Mouse (Mus musculus) liver, embryonic 14.5 days (tissue): ENCODE measurements around the gene Ush1g. TPM values are rescaled to one million over a fixed set of nuclear protein-coding genes. Genes with fewer than 3 reads are reported as not detected.
A peak's percentile ranks its signal among the peaks of the same experiment; 100 is the strongest.

ENCODE experiments used
- ATAC-seq: fragments of 200-750 bp; cut with Nextera tagmentation; 2 replicates; pipeline ENCODE4 v1.8.0; 2017; ENCODE audit warnings: moderate number of reproducible peaks, mild to moderate bottlenecking, moderate library complexity; ENCODE audit not compliant: insufficient read depth
- DNase-seq, 3 experiments: peaks; one replicate each; pipeline ENCODE4 v3.0.0-alpha.2; 2012 to 2013; ENCODE audit warnings: low read depth in 3 of 3, low spot score in 3 of 3
- H3K27ac ChIP-seq: fragments of 300-500 bp; sonication (generic); 2 replicates; pipeline ENCODE4 v1.5.1; 2014; ENCODE audit warnings: moderate library complexity, mild to moderate bottlenecking, control low read depth, inconsistent platforms
- H3K27me3 ChIP-seq: fragments of 300-500 bp; sonication (generic); 2 replicates; pipeline ENCODE4 v1.6.1; 2014; ENCODE audit warnings: mild to moderate bottlenecking, low read length, moderate library complexity; ENCODE audit not compliant: control insufficient read depth, insufficient read depth
- H3K36me3 ChIP-seq: fragments of 300-500 bp; sonication (generic); replicated peaks from 2 replicates; pipeline ENCODE4 v1.6.1; 2014; ENCODE audit warnings: low read depth; ENCODE audit not compliant: control insufficient read depth, insufficient read depth
- H3K4me1 ChIP-seq, 2 experiments: fragments of 200-500 bp in 1 of 2; fragments of 300-500 bp in 1 of 2; sonication (generic) in 1 of 2; replicated peaks; 2 replicates each; pipeline ENCODE4 v1.6.1; 2012 to 2014; ENCODE audit warnings: antibody characterized with exemption in 1 of 2, inconsistent platforms in 1 of 2, low read length in 1 of 2; ENCODE audit not compliant: control insufficient read depth in 2 of 2, insufficient read depth in 2 of 2
- H3K4me2 ChIP-seq: fragments of 300-500 bp; sonication (generic); 2 replicates; pipeline ENCODE4 v1.6.1; 2014; ENCODE audit warnings: low read depth, mild to moderate bottlenecking, control low read depth, moderate library complexity
- H3K4me3 ChIP-seq, 2 experiments: fragments of 200-500 bp in 1 of 2; fragments of 300-500 bp in 1 of 2; sonication (generic) in 1 of 2; 2 replicates each; pipeline ENCODE4 v1.5.1; 2012 to 2014; ENCODE audit warnings: low read depth in 2 of 2, low read length in 2 of 2, mild to moderate bottlenecking in 2 of 2, control low read depth in 1 of 2, inconsistent platforms in 1 of 2, moderate library complexity in 1 of 2; ENCODE audit not compliant: insufficient read depth in 1 of 2
- H3K9ac ChIP-seq: fragments of 300-500 bp; sonication (generic); replicated peaks from 2 replicates; pipeline ENCODE4 v1.6.1; 2014; ENCODE audit warnings: mild to moderate bottlenecking, control low read depth, moderate library complexity
- H3K9me3 ChIP-seq: fragments of 300-500 bp; sonication (generic); 2 replicates; pipeline ENCODE4 v1.6.1; 2016; ENCODE audit warnings: low read length, mixed read lengths; ENCODE audit not compliant: control insufficient read depth
- CTCF ChIP-seq: IDR thresholded peaks from 2 replicates; pipeline ENCODE4 v1.5.1; 2016; ENCODE audit warnings: antibody characterized with exemption, low read depth, control low read depth
- EP300 ChIP-seq: IDR thresholded peaks from 2 replicates; pipeline ENCODE4 v1.6.1; 2016; ENCODE audit warnings: antibody characterized with exemption, low read depth
- WGBS: fragments of 180-500 bp; shearing (Covaris S2); extraction: QIAGEN DNeasy Blood & Tissue Kit; methylation state at CpG from one replicate; pipeline ENCODE4 v1.1.7; 2014; ENCODE audit not compliant: insufficient replicate concordance; 5-methylcytosine and 5-hydroxymethylcytosine counted together
- polyA plus RNA-seq, 2 experiments: library from polyadenylated mRNA; depleted of rRNA in 1 of 2; stranded (reverse) in 1 of 2; unstranded in 1 of 2; fragments of >200 nt; fragmentation: Nextera tagmentation in 1 of 2; extraction: Ambion mirVana in 1 of 2; gene quantifications; 2 replicates each; pipeline versions ENCODE4 v1.2.1 to v1.2.3; 2012 to 2014

Gene Ush1g
- polyA plus RNA-seq, 2 experiments, result 0.04 to 0.06 TPM

- TF ChIP-seq CTCF (no peak), EP300 (no peak)
- no peak overlapping the region for H3K9ac ChIP-seq
- H3K36me3 ChIP-seq, result no peaks in the 10 kb centered on the region
- no peaks in the 10 kb centered on the region for H3K9me3 ChIP-seq
- peak overlapping the region; percentile 31; the same call in 1 of the 2 replicates for H3K4me2 ChIP-seq
- H3K4me1 ChIP-seq, result no peaks in the 10 kb centered on the region
- ATAC-seq (no peak), DNase-seq (no peak)
- H3K27me3 ChIP-seq, result peaks cover 45% of the 10 kb centered on the region
- WGBS, result 4% methylated on average over 22 of the region's 22 CpGs
- 0 out of 4 replicates have a peak overlapping the region, but pooled peaks of 1 of the 2 experiments have one; percentile 1 for H3K4me3 ChIP-seq
- H3K27ac ChIP-seq, result no peak overlapping the region
Measured at GRCm38 (mm10) chr11:115266400-115266778, 55.5 kb downstream of the Ush1g start.

- no peak overlapping the region for H3K4me2 ChIP-seq
- no peak for DNase-seq
- ATAC-seq, result no peak
- H3K27me3 ChIP-seq, result peaks cover 45% of the 10 kb centered on the region
- TF ChIP-seq CTCF (no peak), EP300 (no peak)
- H3K4me3 ChIP-seq, result no peak overlapping the region
- no peak overlapping the region for H3K9ac ChIP-seq
- no peaks in the 10 kb centered on the region for H3K4me1 ChIP-seq
- no peaks in the 10 kb centered on the region for H3K9me3 ChIP-seq
- H3K27ac ChIP-seq, result no peak overlapping the region
- no peaks in the 10 kb centered on the region for H3K36me3 ChIP-seq
- 3% methylated on average over 20 of the region's 20 CpGs for WGBS
Measured at GRCm38 (mm10) chr11:115265771-115266399, 56.0 kb downstream of the Ush1g start.

Other genes starting within 250 kb of the Ush1g start
- gene Rab37, start 230.6 kb downstream of the Ush1g start, polyA plus RNA-seq (2012; rRNA removed), result 1.5 and 1.7 TPM in 2 replicates
- 1.8 and 2.0 TPM in 2 replicates for gene Rab37, start 230.6 kb downstream of the Ush1g start, polyA plus RNA-seq (2014; fragmentation: Nextera tagmentation; extraction: Ambion mirVana)
- gene Cd300lf, start 188.0 kb downstream of the Ush1g start, polyA plus RNA-seq (2012; rRNA removed), result 1.5 and 1.6 TPM in 2 replicates
- 0.97 and 1.1 TPM in 2 replicates for gene Cd300lf, start 188.0 kb downstream of the Ush1g start, polyA plus RNA-seq (2014; fragmentation: Nextera tagmentation; extraction: Ambion mirVana)
- 37.9 and 41.4 TPM in 2 replicates for gene Slc9a3r1, start 158.7 kb downstream of the Ush1g start, polyA plus RNA-seq (2012; rRNA removed)
- gene Slc9a3r1, start 158.7 kb downstream of the Ush1g start, polyA plus RNA-seq (2014; fragmentation: Nextera tagmentation; extraction: Ambion mirVana), result 49.6 and 58.3 TPM in 2 replicates
- 1.7 and 2.1 TPM in 2 replicates for gene Tmem104, start 134.6 kb downstream of the Ush1g start, polyA plus RNA-seq (2012; rRNA removed)
- gene Tmem104, start 134.6 kb downstream of the Ush1g start, polyA plus RNA-seq (2014; fragmentation: Nextera tagmentation; extraction: Ambion mirVana), result 4.0 and 4.1 TPM in 2 replicates
- gene Nat9, start 134.2 kb downstream of the Ush1g start, polyA plus RNA-seq (2012; rRNA removed), result 6.0 and 7.7 TPM in 2 replicates
- gene Nat9, start 134.2 kb downstream of the Ush1g start, polyA plus RNA-seq (2014; fragmentation: Nextera tagmentation; extraction: Ambion mirVana), result 8.2 and 8.5 TPM in 2 replicates
- gene Grin2c, start 54.8 kb downstream of the Ush1g start, polyA plus RNA-seq (2012; rRNA removed), result 0.17 and 0.21 TPM in 2 replicates
- 0.05 TPM in 1 of 2 replicates, not detected in the other for gene Grin2c, start 54.8 kb downstream of the Ush1g start, polyA plus RNA-seq (2014; fragmentation: Nextera tagmentation; extraction: Ambion mirVana)
- 11.9 and 13.7 TPM in 2 replicates for gene Fdxr, start 45.0 kb downstream of the Ush1g start, polyA plus RNA-seq (2012; rRNA removed)
- gene Fdxr, start 45.0 kb downstream of the Ush1g start, polyA plus RNA-seq (2014; fragmentation: Nextera tagmentation; extraction: Ambion mirVana), result 12.3 and 13.3 TPM in 2 replicates
- gene Fads6, start 24.4 kb downstream of the Ush1g start, polyA plus RNA-seq (2012; rRNA removed), result 6.6 and 6.7 TPM in 2 replicates
- 2.8 TPM in 2 replicates for gene Fads6, start 24.4 kb downstream of the Ush1g start, polyA plus RNA-seq (2014; fragmentation: Nextera tagmentation; extraction: Ambion mirVana)
- gene Otop2, start 14.9 kb downstream of the Ush1g start, polyA plus RNA-seq (2012; rRNA removed), result not detected in 2 replicates
- not detected in 2 replicates for gene Otop2, start 14.9 kb downstream of the Ush1g start, polyA plus RNA-seq (2014; fragmentation: Nextera tagmentation; extraction: Ambion mirVana)
- gene Otop3, start 12.7 kb upstream of the Ush1g start, polyA plus RNA-seq (2012; rRNA removed), result not detected in 2 replicates
- gene Otop3, start 12.7 kb upstream of the Ush1g start, polyA plus RNA-seq (2014; fragmentation: Nextera tagmentation; extraction: Ambion mirVana), result not detected in 2 replicates
- gene Hid1, start 45.7 kb upstream of the Ush1g start, polyA plus RNA-seq (2012; rRNA removed), result 0.54 and 0.59 TPM in 2 replicates
- gene Hid1, start 45.7 kb upstream of the Ush1g start, polyA plus RNA-seq (2014; fragmentation: Nextera tagmentation; extraction: Ambion mirVana), result 0.50 and 0.86 TPM in 2 replicates
- gene Cdr2l, start 59.9 kb upstream of the Ush1g start, polyA plus RNA-seq (2012; rRNA removed), result 1.5 and 1.7 TPM in 2 replicates
- gene Cdr2l, start 59.9 kb upstream of the Ush1g start, polyA plus RNA-seq (2014; fragmentation: Nextera tagmentation; extraction: Ambion mirVana), result 0.86 and 1.0 TPM in 2 replicates
- 37.8 and 49.2 TPM in 2 replicates for gene Mrpl58, start 81.7 kb upstream of the Ush1g start, polyA plus RNA-seq (2012; rRNA removed)
- gene Mrpl58, start 81.7 kb upstream of the Ush1g start, polyA plus RNA-seq (2014; fragmentation: Nextera tagmentation; extraction: Ambion mirVana), result 86.5 and 90.7 TPM in 2 replicates
- gene Atp5h, start 97.9 kb upstream of the Ush1g start, polyA plus RNA-seq (2012; rRNA removed), result 212 and 334 TPM in 2 replicates
- 616 and 620 TPM in 2 replicates for gene Atp5h, start 97.9 kb upstream of the Ush1g start, polyA plus RNA-seq (2014; fragmentation: Nextera tagmentation; extraction: Ambion mirVana)
- gene Kctd2, start 98.1 kb upstream of the Ush1g start, polyA plus RNA-seq (2012; rRNA removed), result 5.3 and 5.8 TPM in 2 replicates
- gene Kctd2, start 98.1 kb upstream of the Ush1g start, polyA plus RNA-seq (2014; fragmentation: Nextera tagmentation; extraction: Ambion mirVana), result 5.2 and 5.6 TPM in 2 replicates
- gene Trim80, start 118.5 kb upstream of the Ush1g start, polyA plus RNA-seq (2012; rRNA removed), result 0.07 and 0.10 TPM in 2 replicates
- gene Trim80, start 118.5 kb upstream of the Ush1g start, polyA plus RNA-seq (2014; fragmentation: Nextera tagmentation; extraction: Ambion mirVana), result 0.06 and 0.13 TPM in 2 replicates
- gene Slc16a5, start 140.4 kb upstream of the Ush1g start, polyA plus RNA-seq (2012; rRNA removed), result 0.02 TPM in 2 replicates
- gene Slc16a5, start 140.4 kb upstream of the Ush1g start, polyA plus RNA-seq (2014; fragmentation: Nextera tagmentation; extraction: Ambion mirVana), result 0.05 TPM in 1 of 2 replicates, not detected in the other
- gene Armc7, start 153.6 kb upstream of the Ush1g start, polyA plus RNA-seq (2012; rRNA removed), result 2.1 and 2.2 TPM in 2 replicates
- 2.0 and 2.2 TPM in 2 replicates for gene Armc7, start 153.6 kb upstream of the Ush1g start, polyA plus RNA-seq (2014; fragmentation: Nextera tagmentation; extraction: Ambion mirVana)
- gene Nt5c, start 169.8 kb upstream of the Ush1g start, polyA plus RNA-seq (2012; rRNA removed), result 27.8 and 31.9 TPM in 2 replicates
- gene Nt5c, start 169.8 kb upstream of the Ush1g start, polyA plus RNA-seq (2014; fragmentation: Nextera tagmentation; extraction: Ambion mirVana), result 50.7 and 50.9 TPM in 2 replicates
- gene Jpt1, start 192.3 kb upstream of the Ush1g start, polyA plus RNA-seq (2012; rRNA removed), result 138 and 151 TPM in 2 replicates
- gene Jpt1, start 192.3 kb upstream of the Ush1g start, polyA plus RNA-seq (2014; fragmentation: Nextera tagmentation; extraction: Ambion mirVana), result 233 and 256 TPM in 2 replicates
- 161 and 198 TPM in 2 replicates for gene Sumo2, start 214.2 kb upstream of the Ush1g start, polyA plus RNA-seq (2012; rRNA removed)
- 393 and 406 TPM in 2 replicates for gene Sumo2, start 214.2 kb upstream of the Ush1g start, polyA plus RNA-seq (2014; fragmentation: Nextera tagmentation; extraction: Ambion mirVana)
- 96.0 and 109 TPM in 2 replicates for gene Nup85, start 242.4 kb upstream of the Ush1g start, polyA plus RNA-seq (2012; rRNA removed)
- gene Nup85, start 242.4 kb upstream of the Ush1g start, polyA plus RNA-seq (2014; fragmentation: Nextera tagmentation; extraction: Ambion mirVana), result 118 and 125 TPM in 2 replicates